Mouse (Mus musculus) liver, adult 2 months (tissue): ENCODE measurements around the gene Ddc. TPM values are rescaled to one million over a fixed set of nuclear protein-coding genes. Genes with fewer than 3 reads are reported as not detected.
A peak's percentile ranks its signal among the peaks of the same experiment; 100 is the strongest.

Source experiments
- DNase-seq: peaks from one replicate; pipeline ENCODE4 v3.0.0-alpha.2; 2011; ENCODE audit warnings: low read depth, low spot score; ENCODE audit errors: extremely low read depth
- H3K27ac ChIP-seq: fragments of 200-500 bp; replicated peaks from 2 replicates; pipeline ENCODE4 v1.5.1; 2012; ENCODE audit warnings: low read depth, mild to moderate bottlenecking, control low read depth, inconsistent platforms, low read length; ENCODE audit not compliant: insufficient read depth
- H3K27me3 ChIP-seq: fragments of 200-500 bp; 2 replicates; pipeline ENCODE4 v1.6.1; 2012; ENCODE audit warnings: mild to moderate bottlenecking, moderate library complexity, low read length, inconsistent platforms; ENCODE audit not compliant: control insufficient read depth, insufficient read depth
- H3K36me3 ChIP-seq: fragments of 200-500 bp; 2 replicates; pipeline ENCODE4 v1.6.1; 2012; ENCODE audit warnings: low read length, inconsistent platforms; ENCODE audit not compliant: control insufficient read depth, insufficient read depth
- H3K4me1 ChIP-seq: fragments of 200-500 bp; 2 replicates; pipeline ENCODE4 v1.6.1; 2011; ENCODE audit warnings: low read length; ENCODE audit not compliant: control insufficient read depth, insufficient read depth
- H3K4me3 ChIP-seq: fragments of 200-500 bp; 2 replicates; pipeline ENCODE4 v1.5.1; 2011; ENCODE audit warnings: low read depth, mild to moderate bottlenecking, control low read depth, low read length, moderate library complexity; ENCODE audit not compliant: insufficient read depth
- H3K79me2 ChIP-seq: fragments of 200-500 bp; 2 replicates; pipeline ENCODE4 v1.6.1; 2012; ENCODE audit warnings: inconsistent platforms, mild to moderate bottlenecking, low read length, moderate library complexity; ENCODE audit not compliant: control insufficient read depth, insufficient read depth
- H3K9ac ChIP-seq: fragments of 200-500 bp; 2 replicates; pipeline ENCODE4 v1.6.1; 2012; ENCODE audit warnings: low read depth, mild to moderate bottlenecking, control low read depth, inconsistent platforms, low read length
- CTCF ChIP-seq: fragments of 200-500 bp; IDR thresholded peaks from 2 replicates; pipeline ENCODE4 v1.5.1; 2011; ENCODE audit warnings: low read depth, low read length, control low read depth
- POLR2A ChIP-seq: fragments of 200-500 bp; IDR thresholded peaks from 2 replicates; pipeline ENCODE4 v1.6.1; 2011; ENCODE audit warnings: low read length, control low read depth; ENCODE audit not compliant: insufficient read depth; ENCODE audit errors: extremely low read depth
- WGBS: fragments of 180-500 bp; shearing (Covaris S2); methylation state at CpG from one replicate; pipeline ENCODE4 v1.1.7; 2018; 5-methylcytosine and 5-hydroxymethylcytosine counted together
- polyA plus RNA-seq: library from polyadenylated mRNA; depleted of rRNA; stranded (reverse); fragments of >200 nt; gene quantifications from 2 replicates; pipeline ENCODE4 v1.2.3, GENCODE M21; 2012; rRNA removed
- total RNA-seq: library from RNA; depleted of rRNA; stranded (reverse); fragments of >200 nt; gene quantifications from 2 replicates; pipeline ENCODE4 v1.2.3, GENCODE M21; 2014; rRNA removed

Ddc gene
- total and polyA plus RNA-seq, 2 experiments = 56.4 to 82.3 TPM

GRCm38 (mm10) chr11:11769281-11769680 lies 128.7 kb downstream of the Ddc start:
- 87% methylated on average over 20 of the region's 20 CpGs for WGBS
- H3K4me1 ChIP-seq = no peaks in the 10 kb centered on the region; the same call in 1 of the 2 replicates
- TF ChIP-seq POLR2A (no peak), CTCF (no peak)

GRCm38 (mm10) chr11:11768057-11768456 lies 129.9 kb downstream of the Ddc start:
- TF ChIP-seq POLR2A (no peak), CTCF (no peak)
- H3K36me3 ChIP-seq = no peaks in the 10 kb centered on the region
- no peaks in the 10 kb centered on the region; the same call in 1 of the 2 replicates for H3K4me1 ChIP-seq
- WGBS = 76% methylated on average over 2 of the region's 2 CpGs
- no peak overlapping the region for H3K4me3 ChIP-seq
- no peak overlapping the region for H3K9ac ChIP-seq
- no peak overlapping the region for H3K27ac ChIP-seq
- DNase-seq = no peak
- no peaks in the 10 kb centered on the region for H3K79me2 ChIP-seq
- H3K27me3 ChIP-seq = no peaks in the 10 kb centered on the region

More at GRCm38 (mm10) chr11:11769281-11769680, 128.7 kb downstream of the Ddc start:
- no peaks in the 10 kb centered on the region for H3K27me3 ChIP-seq
- no peaks in the 10 kb centered on the region for H3K36me3 ChIP-seq
- H3K27ac ChIP-seq = no peak overlapping the region
- DNase-seq = no peak
- no peaks in the 10 kb centered on the region for H3K79me2 ChIP-seq
- H3K9ac ChIP-seq = no peak overlapping the region
- no peak overlapping the region for H3K4me3 ChIP-seq

DNA sequence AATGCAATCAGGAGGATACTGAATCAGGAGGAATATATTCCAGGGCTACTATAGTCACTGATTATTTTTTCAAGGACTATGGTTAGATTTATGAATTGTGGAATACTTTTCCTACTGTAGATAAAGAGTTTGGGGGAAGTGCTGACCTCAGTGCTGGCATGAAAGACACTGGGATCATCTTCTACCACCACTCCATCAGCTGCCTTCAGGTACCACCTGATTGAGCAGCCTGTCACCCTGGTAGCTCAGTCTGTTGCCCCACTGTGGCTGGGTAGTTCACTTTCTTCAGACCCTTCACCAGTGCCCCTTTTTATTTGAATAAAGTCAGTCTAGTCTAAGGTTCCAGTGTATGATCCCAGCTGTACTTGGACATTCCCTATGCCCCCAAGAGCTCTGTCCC lies 131.2 kb downstream of the Ddc start:
- no peak overlapping the region for H3K9ac ChIP-seq
- H3K27ac ChIP-seq = no peak overlapping the region
- H3K4me1 ChIP-seq = no peaks in the 10 kb centered on the region; the same call in 1 of the 2 replicates
- TF ChIP-seq POLR2A (no peak), CTCF (no peak)
- H3K27me3 ChIP-seq = no peaks in the 10 kb centered on the region
- no peak overlapping the region for H3K4me3 ChIP-seq
- H3K36me3 ChIP-seq = no peaks in the 10 kb centered on the region
- DNase-seq = no peak
- H3K79me2 ChIP-seq = no peaks in the 10 kb centered on the region

- no peak for TF ChIP-seq CTCF
- TF ChIP-seq POLR2A = no peak
- H3K27me3 ChIP-seq = no peaks in the 10 kb centered on the region
- DNase-seq = peak; percentile 6
- no peaks in the 10 kb centered on the region; the same call in 1 of the 2 replicates for H3K4me1 ChIP-seq
- no peak overlapping the region for H3K9ac ChIP-seq
- H3K27ac ChIP-seq = no peak overlapping the region
- H3K4me3 ChIP-seq = no peak overlapping the region
- H3K36me3 ChIP-seq = no peaks in the 10 kb centered on the region
- WGBS = 81% methylated on average over 1 of the region's 1 CpGs
- H3K79me2 ChIP-seq = no peaks in the 10 kb centered on the region
Measured at GRCm38 (mm10) chr11:11766105-11766504, 131.8 kb downstream of the Ddc start.

DNA sequence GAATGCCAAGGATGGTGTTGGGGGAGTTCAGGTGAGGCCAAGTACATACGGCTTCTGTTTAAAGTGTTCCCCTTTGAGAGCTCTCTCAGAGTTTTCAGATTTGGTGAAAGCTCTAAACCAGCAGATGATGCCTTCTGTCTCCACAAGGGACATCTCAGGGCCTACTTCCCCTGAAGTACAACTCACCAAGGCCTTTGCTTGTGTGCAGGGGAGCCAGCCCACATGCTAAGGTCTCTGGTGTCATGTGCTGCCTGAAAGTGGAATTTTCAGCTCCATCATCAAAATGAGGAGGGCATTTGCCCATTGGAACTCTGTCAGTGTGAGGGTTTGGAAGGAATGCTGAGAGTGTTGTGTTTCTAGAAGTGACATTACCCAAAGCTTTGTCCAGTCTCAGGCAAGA lies 132.5 kb downstream of the Ddc start:
- Histone ChIP-seq H3K27ac (no peak overlapping the region), H3K36me3 (no peaks in the 10 kb centered on the region)
- WGBS = 83% methylated on average over 1 of the region's 1 CpGs

More for the DNA sequence above, 132.5 kb downstream of the Ddc start:
- TF ChIP-seq CTCF (no peak), POLR2A (no peak)
- Histone ChIP-seq H3K27me3 (no peaks in the 10 kb centered on the region), H3K4me3 (no peak overlapping the region), H3K79me2 (no peaks in the 10 kb centered on the region), H3K9ac (no peak overlapping the region), H3K4me1 (no peaks in the 10 kb centered on the region; the same call in 1 of the 2 replicates)
- DNase-seq = no peak

Other genes with a start within 250 kb of the Ddc start
- gene Ikzf1, start 213.1 kb downstream of the Ddc start, total RNA-seq = 1.2 and 1.9 TPM in 2 replicates
- 3.3 and 3.5 TPM in 2 replicates for gene Ikzf1, start 213.1 kb downstream of the Ddc start, polyA plus RNA-seq
- 0.46 and 1.3 TPM in 2 replicates for gene Fignl1, start 89.2 kb downstream of the Ddc start, total RNA-seq
- 0.09 and 0.10 TPM in 2 replicates for gene Fignl1, start 89.2 kb downstream of the Ddc start, polyA plus RNA-seq
- gene Grb10, start 140.5 kb upstream of the Ddc start, total RNA-seq = 3.9 and 4.0 TPM in 2 replicates
- gene Grb10, start 140.5 kb upstream of the Ddc start, polyA plus RNA-seq = 1.6 and 3.0 TPM in 2 replicates